Mouse (Mus musculus): Measurements from ENCODE around the gene Phykpl.

DNA sequence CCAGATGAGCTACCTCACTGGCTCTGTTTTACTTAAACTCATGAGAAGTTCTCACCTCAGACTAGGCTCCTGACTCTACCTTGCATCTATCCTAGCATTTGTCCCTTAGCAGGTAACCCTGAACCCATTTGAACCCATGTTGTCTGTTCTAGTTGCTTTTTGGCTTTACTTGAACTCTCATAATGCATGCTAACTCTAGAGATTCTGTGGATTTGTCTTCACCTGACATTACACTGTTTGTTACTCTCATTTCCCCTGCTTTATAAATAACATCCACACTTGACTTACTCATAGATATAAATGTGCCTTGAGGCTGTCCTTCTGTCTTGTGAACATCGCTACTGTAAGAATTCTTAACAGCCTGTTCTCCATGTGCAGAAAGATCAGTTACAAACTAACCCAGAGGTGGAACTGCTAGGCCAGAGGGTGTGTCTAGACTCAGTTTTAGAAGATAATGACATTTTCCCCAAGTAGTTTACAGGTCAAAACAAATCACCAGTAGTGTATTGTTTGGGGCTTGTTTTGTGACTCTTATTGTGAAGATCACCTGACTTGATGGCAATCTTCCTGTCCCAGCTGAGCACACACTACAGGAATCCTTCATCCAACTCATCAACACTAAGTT lies 11.0 kb downstream of the Phykpl start:
- TF ChIP-seq CTCF (IDR thresholded peaks at IDR 0.05; ENCODE audit: low read depth) = no peak
- no peak for TF ChIP-seq EP300 (IDR thresholded peaks at IDR 0.05; ENCODE audit: low read depth)

Data from heart, postnatal 0 days (tissue).